Mouse (Mus musculus): ENCODE data around the gene Dgki.

Gene Dgki

GRCm38 (mm10) chr6:37060114-37060513 lies 239.9 kb downstream of the Dgki start:
- DNase-seq (ENCODE audit: low read depth), result no peak

- DNase-seq (ENCODE audit: low read depth), result no peak
Observed at GRCm38 (mm10) chr6:37057957-37058356, 242.0 kb downstream of the Dgki start.

GRCm38 (mm10) chr6:37057536-37057935 lies 242.4 kb downstream of the Dgki start:
- no peak for DNase-seq (ENCODE audit: low read depth)

DNA sequence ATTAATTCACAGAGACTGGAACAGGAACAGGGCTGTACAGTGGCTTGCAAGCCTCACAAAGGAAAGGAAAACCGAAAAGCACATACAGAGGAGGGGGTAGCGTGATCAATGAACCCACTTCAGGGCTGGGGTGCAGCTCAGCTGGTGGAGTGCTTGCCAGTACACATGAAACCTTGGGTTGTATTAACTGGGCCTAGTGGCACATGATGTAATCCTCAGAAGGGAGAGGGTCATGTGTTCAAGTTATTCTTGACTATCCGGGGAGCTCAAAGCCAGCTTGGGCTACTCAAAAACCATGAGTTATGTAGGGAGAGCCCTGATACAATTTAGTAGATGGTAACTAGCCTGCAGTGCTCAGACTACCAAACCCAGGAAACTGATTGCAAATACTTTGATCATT lies 244.3 kb downstream of the Dgki start:
- DNase-seq (ENCODE audit: low read depth), result no peak

DNA sequence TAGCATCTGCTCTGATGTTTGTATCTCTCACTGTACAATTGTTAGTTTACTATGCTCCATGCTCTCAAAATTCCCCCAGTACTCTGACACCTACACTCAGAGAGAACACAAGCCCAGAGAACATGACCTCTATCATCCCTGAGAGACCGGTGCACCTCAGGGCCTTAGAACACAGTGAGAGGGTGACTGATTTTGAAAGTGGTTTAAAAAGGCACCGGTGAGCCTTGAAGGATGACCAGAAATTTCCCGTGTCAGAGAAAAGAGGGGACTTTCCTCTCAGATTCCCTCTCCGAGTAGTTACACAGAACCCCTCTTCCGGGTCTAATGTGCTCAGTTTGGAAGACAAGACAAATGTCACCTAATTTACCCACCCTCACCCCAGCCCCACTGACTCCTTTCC lies 244.9 kb downstream of the Dgki start:
- DNase-seq (ENCODE audit: low read depth), result no peak

- peak; percentile 75 for DNase-seq (ENCODE audit: low read depth)
Observed at GRCm38 (mm10) chr6:37054435-37055020, 245.5 kb downstream of the Dgki start.

- DNase-seq (ENCODE audit: low read depth), result no peak
Observed at GRCm38 (mm10) chr6:37053411-37053810, 246.6 kb downstream of the Dgki start.

DNA sequence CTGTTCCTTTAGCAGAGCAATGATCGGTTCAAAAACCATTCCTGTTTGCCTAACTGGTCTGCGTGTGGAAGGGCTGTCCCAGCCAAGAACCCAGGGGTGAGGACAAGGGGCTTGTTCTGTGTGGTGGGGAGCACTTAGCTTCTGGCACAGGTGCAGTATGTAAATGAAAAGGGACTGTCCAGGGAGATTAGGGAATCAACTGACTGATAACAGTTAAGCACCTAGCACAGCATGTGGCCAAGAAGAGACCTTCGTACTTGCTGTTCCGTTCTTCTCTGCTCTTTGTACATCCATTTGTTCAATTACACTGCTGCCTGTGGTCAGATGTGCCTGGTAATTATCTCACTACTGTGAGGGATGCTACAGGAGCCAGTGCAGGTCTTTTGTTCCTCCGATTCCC lies 248.3 kb downstream of the Dgki start:
- DNase-seq (ENCODE audit: low read depth), result no peak

DNA sequence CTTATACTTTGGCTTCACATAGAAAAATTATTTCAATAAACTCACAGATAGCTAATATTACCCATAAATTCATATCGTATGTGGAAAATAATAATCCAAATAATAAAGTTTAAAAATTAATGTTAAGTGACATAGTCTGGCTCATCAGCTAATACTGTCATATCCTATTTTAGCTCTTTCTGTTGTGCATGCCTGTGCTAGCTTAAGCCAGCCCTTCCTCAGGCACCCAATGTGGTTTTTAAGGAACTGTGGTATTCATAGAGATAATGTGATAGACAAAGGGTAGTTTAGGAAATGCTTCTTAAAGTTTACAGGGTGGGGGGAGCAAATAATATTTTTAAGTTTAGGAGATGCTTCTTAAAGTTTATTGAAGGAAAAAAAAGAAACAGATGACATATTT lies 248.8 kb downstream of the Dgki start:
- no peak for DNase-seq (ENCODE audit: low read depth)

DNA sequence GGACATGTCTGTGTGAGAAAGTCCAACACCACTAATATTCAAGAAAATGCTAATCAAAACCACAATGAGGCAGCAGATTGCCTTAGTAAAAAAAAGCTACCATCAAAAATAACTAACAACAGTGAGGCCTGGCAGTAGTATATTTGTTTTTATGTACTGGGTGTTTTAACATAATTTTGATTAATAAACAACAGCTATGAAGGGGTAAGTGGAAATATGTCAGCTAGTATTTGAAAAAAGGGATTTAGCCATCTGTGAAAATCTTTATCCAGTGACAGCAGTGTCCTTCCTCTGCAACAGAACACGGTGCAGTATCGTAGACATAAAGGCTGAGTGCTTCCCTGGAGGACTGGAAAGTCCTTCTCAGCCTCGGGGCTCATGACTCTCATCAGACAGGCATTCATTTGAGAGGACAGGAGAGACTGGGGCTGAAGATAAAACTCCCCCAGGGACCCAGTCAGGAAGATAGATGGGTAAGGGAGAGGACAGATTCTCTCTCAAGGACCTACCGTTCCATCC lies 252.3 kb downstream of the Dgki start:
- DNase-seq (ENCODE audit: low read depth), result no peak

GRCm38 (mm10) chr6:37046152-37046788 lies 253.7 kb downstream of the Dgki start:
- DNase-seq (ENCODE audit: low read depth), result peak; percentile 59

- no peak for DNase-seq (ENCODE audit: low read depth)
Observed at GRCm38 (mm10) chr6:37044796-37045195, 255.2 kb downstream of the Dgki start.

DNA sequence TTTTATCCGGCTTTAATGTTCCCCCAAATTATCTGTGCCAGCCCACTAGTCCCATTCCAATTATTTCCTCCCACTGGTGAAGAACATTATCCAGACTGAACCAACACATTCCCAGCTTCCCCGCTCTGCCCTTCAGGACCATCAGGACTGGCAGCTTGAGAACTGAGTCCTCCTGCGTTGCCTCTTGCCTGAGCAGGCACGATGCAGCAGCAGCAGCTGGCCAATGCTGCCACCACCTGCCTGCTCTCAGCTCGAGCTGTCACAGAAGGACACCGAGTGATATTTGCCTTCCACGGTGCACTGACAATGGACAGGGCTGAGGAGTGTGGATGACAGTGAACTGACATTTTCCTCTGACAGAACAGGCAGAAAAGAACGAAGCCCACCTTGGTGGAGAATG lies 261.5 kb downstream of the Dgki start:
- DNase-seq (ENCODE audit: low read depth), result no peak

GRCm38 (mm10) chr6:37037115-37037908 lies 262.7 kb downstream of the Dgki start:
- DNase-seq (ENCODE audit: low read depth), result peak; percentile 7

- DNase-seq (ENCODE audit: low read depth), result no peak
Observed at GRCm38 (mm10) chr6:37035681-37036080, 264.3 kb downstream of the Dgki start.

- DNase-seq (ENCODE audit: low read depth), result no peak
Observed at GRCm38 (mm10) chr6:37030986-37031385, 269.0 kb downstream of the Dgki start.

DNA sequence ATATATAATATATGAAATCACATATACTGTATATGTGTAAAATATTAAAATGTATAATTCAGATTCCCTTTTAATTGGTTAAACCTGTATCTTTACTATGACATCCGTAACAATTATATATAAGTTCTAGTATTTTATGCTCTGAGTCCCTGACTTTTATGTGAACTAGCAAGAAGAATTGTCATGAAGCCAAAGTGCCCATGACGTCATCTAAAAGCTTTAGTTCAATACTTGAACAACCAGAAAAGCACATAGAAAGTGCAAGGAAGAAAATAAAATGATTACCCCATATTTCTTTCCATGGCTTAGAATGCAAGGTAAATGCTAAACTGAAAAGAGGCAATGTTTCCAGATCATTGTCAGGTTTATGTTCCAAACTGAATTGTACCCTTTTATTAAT lies 269.6 kb downstream of the Dgki start:
- DNase-seq (ENCODE audit: low read depth), result no peak

GRCm38 (mm10) chr6:37028841-37029240 lies 271.1 kb downstream of the Dgki start:
- DNase-seq (ENCODE audit: low read depth), result no peak

GRCm38 (mm10) chr6:37028300-37028699 lies 271.7 kb downstream of the Dgki start:
- peak; percentile 11 for DNase-seq (ENCODE audit: low read depth)

- DNase-seq (ENCODE audit: low read depth), result no peak
Observed at GRCm38 (mm10) chr6:37026343-37027243, 273.4 kb downstream of the Dgki start.

DNA sequence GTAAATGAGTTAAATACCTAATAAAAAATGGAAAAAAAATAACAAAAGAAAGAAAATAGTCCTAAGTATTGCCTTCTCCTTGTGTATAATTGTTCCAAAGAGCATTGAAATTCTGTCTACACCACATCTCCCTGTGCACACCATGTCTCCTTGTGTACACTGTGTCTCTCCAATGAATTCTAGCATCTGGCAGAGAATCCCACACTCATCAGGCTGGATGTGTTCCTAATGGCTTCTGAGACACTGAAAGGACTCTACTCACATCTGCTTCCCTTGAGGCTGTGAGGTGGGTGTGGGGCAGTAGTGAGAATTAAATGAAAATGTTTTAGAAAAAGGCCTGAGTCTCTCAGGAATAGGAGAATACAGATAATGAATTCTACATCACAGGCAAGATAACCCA lies 283.9 kb downstream of the Dgki start:
- no peak for DNase-seq (ENCODE audit: low read depth)

GRCm38 (mm10) chr6:37011597-37011996 lies 288.4 kb downstream of the Dgki start:
- DNase-seq (ENCODE audit: low read depth), result no peak

Data from 416B (cell line).